Mouse (Mus musculus): Measurements from ENCODE around the gene Dync2h1. TPM values are rescaled to one million over a fixed set of nuclear protein-coding genes. Genes with fewer than 3 reads are reported as not detected.
"Not testable (repeated sequence)": the region's sequence is repeated elsewhere in the genome, so short reads cannot be mapped to it uniquely, and the experiment has no call there.

Gene Dync2h1
- polyA plus RNA-seq, 1 experiment from 2014 or later, result 23.2 TPM

- Histone ChIP-seq H3K4me2 (no peak overlapping the region), H3K4me1 (no peaks in the 10 kb centered on the region), H3K9me3 (replicated peaks) (no peaks in the 10 kb centered on the region), H3K27me3 (no peaks in the 10 kb centered on the region), H3K4me3 (replicated peaks) (no peak overlapping the region), H3K27ac (no peak overlapping the region), H3K9ac (no peak overlapping the region), H3K36me3 (peaks cover 28% of the 10 kb centered on the region)
- ATAC-seq (replicated peaks; ENCODE audit: low FRiP score), result no peak
- WGBS, result 88% methylated on average over 3 of the region's 3 CpGs
Measured at GRCm38 (mm10) chr9:7009785-7010184, 174.5 kb downstream of the Dync2h1 start.

GRCm38 (mm10) chr9:6994865-6995264 is 189.4 kb downstream of the Dync2h1 start:
- Histone ChIP-seq H3K36me3 (peaks cover 28% of the 10 kb centered on the region), H3K27me3 (no peaks in the 10 kb centered on the region), H3K9me3 (replicated peaks) (no peaks in the 10 kb centered on the region), H3K9ac (no peak overlapping the region), H3K4me1 (no peaks in the 10 kb centered on the region), H3K4me2 (no peak overlapping the region), H3K27ac (no peak overlapping the region), H3K4me3 (replicated peaks) (no peak overlapping the region)
- ATAC-seq (replicated peaks; ENCODE audit: low FRiP score), result peak; percentile 56; the same call in 1 of the 2 replicates
- 66% methylated on average over 2 of the region's 2 CpGs for WGBS

- Histone ChIP-seq H3K36me3 (peaks cover 24% of the 10 kb centered on the region), H3K4me3 (replicated peaks) (no peak overlapping the region), H3K4me1 (no peaks in the 10 kb centered on the region), H3K27ac (no peak overlapping the region), H3K4me2 (no peak overlapping the region), H3K27me3 (no peaks in the 10 kb centered on the region), H3K9ac (no peak overlapping the region), H3K9me3 (replicated peaks) (no peaks in the 10 kb centered on the region)
- ATAC-seq (replicated peaks; ENCODE audit: low FRiP score), result peak; percentile 76
Measured at GRCm38 (mm10) chr9:6994275-6994674, 190.0 kb downstream of the Dync2h1 start.

- H3K4me3 ChIP-seq (replicated peaks), result no peak overlapping the region
- H3K4me2 ChIP-seq, result no peak overlapping the region
- WGBS, result 86% methylated on average over 3 of the region's 3 CpGs
- no peak overlapping the region for H3K27ac ChIP-seq
- no peak overlapping the region for H3K9ac ChIP-seq
- ATAC-seq (replicated peaks; ENCODE audit: low FRiP score), result no peak
- no peaks in the 10 kb centered on the region for H3K27me3 ChIP-seq
- H3K4me1 ChIP-seq, result no peaks in the 10 kb centered on the region
- peaks cover 26% of the 10 kb centered on the region for H3K36me3 ChIP-seq
- no peaks in the 10 kb centered on the region for H3K9me3 ChIP-seq (replicated peaks)
Measured at GRCm38 (mm10) chr9:6988893-6989685, 195.2 kb downstream of the Dync2h1 start.

- no peaks in the 10 kb centered on the region for H3K27me3 ChIP-seq
- H3K4me1 ChIP-seq, result no peaks in the 10 kb centered on the region
- no peak for ATAC-seq (replicated peaks; ENCODE audit: low FRiP score)
- H3K27ac ChIP-seq, result no peak overlapping the region
- no peaks in the 10 kb centered on the region for H3K9me3 ChIP-seq (replicated peaks)
- no peak overlapping the region for H3K4me2 ChIP-seq
- WGBS, result 91% methylated on average over 3 of the region's 3 CpGs
- peaks cover 23% of the 10 kb centered on the region for H3K36me3 ChIP-seq
- no peak overlapping the region for H3K4me3 ChIP-seq (replicated peaks)
- no peak overlapping the region for H3K9ac ChIP-seq
Measured at GRCm38 (mm10) chr9:6986161-6986560, 198.1 kb downstream of the Dync2h1 start.

- H3K4me3 ChIP-seq (replicated peaks), result no peak overlapping the region
- ATAC-seq (replicated peaks; ENCODE audit: low FRiP score), result no peak
- H3K4me2 ChIP-seq, result no peak overlapping the region
- H3K27ac ChIP-seq, result no peak overlapping the region
- no peak overlapping the region for H3K9ac ChIP-seq
- no peaks in the 10 kb centered on the region for H3K27me3 ChIP-seq
- 81% methylated on average over 2 of the region's 2 CpGs for WGBS
- H3K36me3 ChIP-seq, result peaks cover under 1% of the 10 kb centered on the region; the same call in 1 of the 2 replicates
- H3K4me1 ChIP-seq, result no peaks in the 10 kb centered on the region
- H3K9me3 ChIP-seq (replicated peaks), result no peaks in the 10 kb centered on the region
Measured at GRCm38 (mm10) chr9:6969171-6969570, 215.1 kb downstream of the Dync2h1 start.

GRCm38 (mm10) chr9:6965006-6965405 is 219.2 kb downstream of the Dync2h1 start:
- WGBS, result 89% methylated on average over 3 of the region's 3 CpGs
- Histone ChIP-seq H3K36me3 (peaks cover 5% of the 10 kb centered on the region), H3K9ac (no peak overlapping the region), H3K4me1 (no peaks in the 10 kb centered on the region), H3K4me3 (replicated peaks) (no peak overlapping the region), H3K27ac (no peak overlapping the region), H3K4me2 (no peak overlapping the region), H3K9me3 (replicated peaks) (no peaks in the 10 kb centered on the region), H3K27me3 (no peaks in the 10 kb centered on the region)
- ATAC-seq (replicated peaks; ENCODE audit: low FRiP score), result no peak

- Histone ChIP-seq H3K27ac (no peak overlapping the region), H3K27me3 (no peaks in the 10 kb centered on the region), H3K4me2 (no peak overlapping the region), H3K9ac (no peak overlapping the region), H3K4me1 (no peaks in the 10 kb centered on the region), H3K9me3 (replicated peaks) (no peaks in the 10 kb centered on the region), H3K36me3 (peaks cover 5% of the 10 kb centered on the region; the same call in 1 of the 2 replicates), H3K4me3 (replicated peaks) (no peak overlapping the region)
- no peak for ATAC-seq (replicated peaks; ENCODE audit: low FRiP score)
- 86% methylated on average over 2 of the region's 2 CpGs for WGBS
Measured at GRCm38 (mm10) chr9:6958311-6958710, 225.9 kb downstream of the Dync2h1 start.

GRCm38 (mm10) chr9:6927399-6928035 is 256.7 kb downstream of the Dync2h1 start:
- Histone ChIP-seq H3K36me3 (peaks cover 11% of the 10 kb centered on the region), H3K4me2 (no peak overlapping the region), H3K9me3 (replicated peaks) (no peaks in the 10 kb centered on the region), H3K4me3 (replicated peaks) (no peak overlapping the region), H3K27ac (no peak overlapping the region), H3K9ac (no peak overlapping the region), H3K4me1 (no peaks in the 10 kb centered on the region), H3K27me3 (no peaks in the 10 kb centered on the region)
- WGBS, result 37% methylated on average over 1 of the region's 1 CpGs
- peak; percentile 46; the same call in 1 of the 2 replicates for ATAC-seq (replicated peaks; ENCODE audit: low FRiP score)

GRCm38 (mm10) chr9:6913471-6913870 is 270.8 kb downstream of the Dync2h1 start:
- no peak overlapping the region for H3K9ac ChIP-seq
- no peak for ATAC-seq (replicated peaks; ENCODE audit: low FRiP score)
- no peak overlapping the region for H3K4me3 ChIP-seq (replicated peaks)
- H3K27me3 ChIP-seq, result no peaks in the 10 kb centered on the region
- H3K4me2 ChIP-seq, result no peak overlapping the region
- H3K4me1 ChIP-seq, result no peaks in the 10 kb centered on the region
- 93% methylated on average over 1 of the region's 1 CpGs for WGBS
- no peaks in the 10 kb centered on the region for H3K36me3 ChIP-seq
- no peak overlapping the region for H3K27ac ChIP-seq
- no peaks in the 10 kb centered on the region for H3K9me3 ChIP-seq (replicated peaks)

GRCm38 (mm10) chr9:6910537-6910936 is 273.7 kb downstream of the Dync2h1 start:
- not testable (repeated sequence) for H3K4me3 ChIP-seq (replicated peaks); H3K4me1 ChIP-seq; H3K9ac ChIP-seq; H3K27ac ChIP-seq; H3K27me3 ChIP-seq; H3K4me2 ChIP-seq; H3K36me3 ChIP-seq; ATAC-seq (replicated peaks; ENCODE audit: low FRiP score); H3K9me3 ChIP-seq (replicated peaks)
- WGBS, result 52% methylated on average over 4 of the region's 4 CpGs

- no peak for ATAC-seq (replicated peaks; ENCODE audit: low FRiP score)
- Histone ChIP-seq H3K9me3 (replicated peaks) (no peaks in the 10 kb centered on the region), H3K27me3 (no peaks in the 10 kb centered on the region), H3K27ac (no peak overlapping the region), H3K36me3 (no peaks in the 10 kb centered on the region), H3K4me2 (no peak overlapping the region), H3K4me1 (no peaks in the 10 kb centered on the region), H3K9ac (no peak overlapping the region), H3K4me3 (replicated peaks) (no peak overlapping the region)
- WGBS, result 67% methylated on average over 1 of the region's 1 CpGs
Measured at GRCm38 (mm10) chr9:6901620-6902019, 282.6 kb downstream of the Dync2h1 start.

Data from kidney, embryonic 15.5 days (tissue).